Mouse (Mus musculus): ENCODE data around the gene Olfr679.

GRCm38 (mm10) chr7:105032398-105032797, 48.6 kb upstream of the Olfr679 start, which contains the start of gene Olfr676:
- TF ChIP-seq CTCF (IDR thresholded peaks at IDR 0.05) (no peak), EP300 (IDR thresholded peaks at IDR 0.05) (no peak)
